Mouse (Mus musculus) layer of hippocampus, postnatal 10 days (tissue): ENCODE results near the gene Rsad1. TPM values are rescaled to one million over a fixed set of nuclear protein-coding genes. Genes with fewer than 3 reads are reported as not detected.

Experiments
- DNase-seq, 2 experiments: peaks; one replicate each; pipeline ENCODE4 v3.0.0; 2021; ENCODE audit warnings: low spot score in 2 of 2
- long read RNA-seq: library from polyadenylated mRNA; stranded (forward); transcript quantifications from one replicate; pipeline ENCODE4 v2.0.0, GENCODE M21; 2023
- total RNA-seq, 2 experiments: library from RNA; stranded (reverse); gene quantifications; 2 replicates each; pipeline ENCODE4 v1.2.3; 2021

Rsad1 gene
- 10 to 100 TPM; 13.1 to 14.1 TPM for total RNA-seq
- long read RNA-seq, full-length matches to known transcripts, result 1 of 3 reads
- long read RNA-seq, partial matches to known transcripts, result 1 of 3 reads
- long read RNA-seq, other reads (novel, unspliced or antisense), result 1 of 3 reads

GRCm38 (mm10) chr11:94548888-94549690 is at the start of gene Rsad1:
Gene Rsad1 (minus strand): TSS chr11:94549255.
- peak; percentile 98 to 99 for DNase-seq

GRCm38 (mm10) chr11:94598437-94599120 is 49.5 kb upstream of the Rsad1 start:
- no peak for DNase-seq

DNA sequence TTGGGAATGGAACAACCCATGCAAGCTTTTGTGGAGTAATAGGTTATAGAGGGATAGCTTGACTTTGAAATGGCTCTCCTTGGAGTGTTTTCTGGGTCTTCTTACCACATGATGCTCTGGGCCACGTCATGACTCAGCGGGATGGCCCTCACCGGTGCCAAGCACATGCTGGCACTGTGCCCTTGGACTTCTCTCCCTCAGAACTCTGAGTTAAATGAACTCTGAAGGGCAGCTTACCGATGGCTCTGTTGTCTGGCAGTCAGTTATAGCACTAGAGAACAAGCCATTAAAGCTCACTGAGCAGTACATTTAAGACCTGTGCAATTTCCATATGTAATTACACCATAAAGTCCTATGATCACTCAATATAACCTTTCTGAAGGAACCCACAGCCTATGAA is 48.3 kb upstream of the Rsad1 start:
- DNase-seq, result peak in 1 of 2 experiments; percentile 32

DNA sequence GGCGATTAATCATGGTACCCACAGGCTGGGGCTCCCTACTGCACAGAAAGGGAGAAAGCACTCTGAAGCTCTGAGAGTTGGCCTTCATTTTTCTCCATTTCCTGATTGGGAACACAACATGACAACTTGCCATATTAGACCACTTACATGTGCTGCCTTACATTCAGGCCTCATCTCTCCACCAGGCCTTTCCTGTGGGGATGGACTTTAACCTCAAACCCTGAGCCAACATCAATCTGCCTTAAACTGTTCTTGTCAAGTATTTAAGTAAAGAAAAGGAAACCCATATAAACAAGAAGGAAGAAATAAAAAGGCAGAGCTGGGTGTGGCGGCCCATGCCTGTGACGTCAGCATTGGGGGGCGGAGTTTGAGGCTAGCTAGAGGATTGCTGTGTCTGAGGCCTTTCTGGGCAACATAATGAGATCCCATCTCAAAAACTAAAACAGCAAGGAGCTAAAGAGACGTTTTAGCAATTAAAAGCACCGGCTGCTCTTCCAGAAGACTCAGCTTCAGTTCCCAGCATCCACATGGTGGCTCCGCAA is 47.3 kb upstream of the Rsad1 start:
- no peak for DNase-seq

DNA sequence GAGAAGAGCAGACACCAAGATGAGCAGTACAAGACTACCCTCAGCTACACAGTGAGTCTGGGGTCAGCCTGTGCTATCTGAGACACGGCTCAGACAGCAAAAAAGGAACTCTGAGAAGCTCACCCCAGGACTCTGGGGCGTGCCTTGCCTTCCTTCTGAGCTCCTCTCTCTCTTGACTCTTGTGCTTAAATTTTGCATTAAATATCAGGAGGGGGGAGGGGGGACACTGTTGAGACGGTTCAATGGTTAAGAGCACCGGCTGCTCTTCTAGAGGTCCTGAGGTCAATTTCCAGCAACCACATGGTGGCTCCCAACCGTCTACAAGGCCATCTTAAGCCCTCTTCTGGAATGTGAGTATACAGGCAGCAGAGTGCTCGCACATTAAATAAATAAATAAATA is 38.5 kb upstream of the Rsad1 start:
- DNase-seq, result no peak

DNA sequence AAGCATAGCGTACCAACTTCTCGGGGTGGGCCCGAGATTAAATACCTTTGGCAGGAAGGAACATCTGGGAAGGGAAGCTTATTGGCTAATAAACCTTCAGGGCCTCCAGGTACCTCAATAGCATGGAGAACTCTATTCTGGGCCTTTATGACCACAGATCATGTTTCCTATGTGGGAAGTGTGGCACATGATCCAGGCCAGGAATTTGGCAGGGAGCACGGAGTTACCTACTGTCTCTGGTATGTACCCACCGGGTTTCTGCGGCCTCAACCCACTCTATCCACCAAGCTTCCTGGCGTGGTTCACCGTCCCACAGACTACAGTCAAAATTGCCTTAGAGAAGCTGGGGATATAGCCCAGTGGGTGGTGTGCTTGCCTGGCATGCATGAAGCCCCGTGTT is 36.0 kb upstream of the Rsad1 start:
- DNase-seq, result no peak

DNA sequence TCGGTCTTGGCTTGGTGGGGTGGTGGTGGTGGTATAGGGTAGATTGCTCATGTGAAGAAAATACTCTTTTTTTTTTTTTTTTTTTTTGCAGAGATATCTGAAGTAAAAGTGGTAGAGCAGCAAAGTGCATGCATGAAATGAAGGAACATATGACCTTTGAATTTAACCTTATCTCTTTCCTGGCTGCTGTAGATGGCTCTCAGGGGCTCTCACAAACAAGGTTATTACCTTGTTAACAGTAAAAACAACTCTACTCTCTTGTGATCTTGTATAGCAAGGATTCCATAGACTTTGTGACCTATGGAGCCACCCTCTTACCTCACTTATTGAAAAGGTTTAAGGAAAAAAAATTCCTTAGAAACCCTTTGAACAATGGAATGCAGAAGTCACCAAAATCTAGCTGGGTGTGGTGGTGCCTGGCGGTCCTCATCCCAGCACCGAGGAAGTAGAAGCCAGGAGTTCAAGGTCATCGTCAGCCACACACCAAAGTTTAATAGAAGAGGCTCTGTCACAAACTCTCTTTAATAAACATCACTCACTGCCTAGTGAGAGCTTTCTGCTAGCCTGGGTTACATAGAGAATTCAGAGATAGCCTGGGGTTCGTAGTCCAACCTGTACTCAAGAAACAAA is 31.2 kb upstream of the Rsad1 start:
- no peak for DNase-seq

DNA sequence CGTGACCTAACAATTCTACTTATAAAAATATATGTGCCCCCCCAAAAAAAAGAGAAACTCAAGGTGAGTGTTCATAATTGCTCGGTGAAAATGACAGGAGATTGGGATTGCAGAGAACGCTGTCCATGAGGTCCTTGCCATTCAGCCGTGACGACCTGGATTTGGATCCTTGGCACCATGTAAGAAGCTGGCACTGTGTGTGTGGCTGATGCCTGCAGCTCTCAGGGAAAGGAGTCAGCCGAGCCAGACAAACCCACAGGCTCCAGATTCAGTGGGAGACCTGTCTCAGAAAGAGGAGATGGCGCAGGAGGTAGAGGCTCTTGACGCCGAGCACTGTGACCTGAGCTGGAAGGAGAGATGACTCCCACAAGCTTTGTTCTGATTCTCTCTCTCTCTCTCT is 27.3 kb upstream of the Rsad1 start:
- no peak for DNase-seq

DNA sequence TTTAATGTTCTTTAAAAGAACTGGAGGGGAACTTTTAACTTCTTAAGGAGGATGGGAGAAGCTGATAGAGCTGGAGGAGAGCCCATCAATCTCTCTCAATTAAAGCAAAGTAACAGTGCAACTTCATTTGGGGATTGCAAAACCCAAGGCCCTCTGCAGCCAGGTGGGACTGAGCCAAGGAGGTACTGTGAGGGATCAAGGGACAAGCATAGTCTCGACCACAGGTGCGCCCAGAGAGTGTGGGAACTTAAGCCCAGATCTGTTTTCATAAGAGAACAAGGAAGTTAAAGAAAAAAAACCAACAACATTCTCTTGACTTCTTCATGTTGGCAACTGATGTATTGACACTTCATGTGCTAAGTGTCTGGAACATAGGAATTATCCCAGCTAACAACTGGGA is 26.0 kb upstream of the Rsad1 start:
- no peak for DNase-seq

DNA sequence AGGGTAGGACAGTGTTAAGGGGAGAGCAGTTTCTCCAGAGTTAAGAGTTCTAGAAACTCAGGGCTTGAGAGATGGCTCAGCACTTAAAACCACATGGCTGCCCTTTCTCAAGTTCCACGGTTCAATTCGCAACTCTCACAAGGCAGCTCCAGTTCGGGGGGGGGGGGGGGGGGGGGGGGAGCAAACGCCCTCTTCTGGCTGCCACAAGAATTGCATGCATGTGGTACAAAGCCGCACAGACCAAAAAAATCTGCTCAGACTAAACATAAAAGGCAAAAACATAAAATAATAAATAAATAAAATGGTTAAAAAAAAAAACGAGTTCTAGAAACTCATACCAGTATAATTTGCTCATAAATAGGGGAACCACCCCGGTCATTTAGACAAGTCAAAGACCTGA is 25.5 kb upstream of the Rsad1 start:
- DNase-seq, result no peak

- DNase-seq, result no peak
Measured at GRCm38 (mm10) chr11:94571850-94572249, 22.8 kb upstream of the Rsad1 start.

DNA sequence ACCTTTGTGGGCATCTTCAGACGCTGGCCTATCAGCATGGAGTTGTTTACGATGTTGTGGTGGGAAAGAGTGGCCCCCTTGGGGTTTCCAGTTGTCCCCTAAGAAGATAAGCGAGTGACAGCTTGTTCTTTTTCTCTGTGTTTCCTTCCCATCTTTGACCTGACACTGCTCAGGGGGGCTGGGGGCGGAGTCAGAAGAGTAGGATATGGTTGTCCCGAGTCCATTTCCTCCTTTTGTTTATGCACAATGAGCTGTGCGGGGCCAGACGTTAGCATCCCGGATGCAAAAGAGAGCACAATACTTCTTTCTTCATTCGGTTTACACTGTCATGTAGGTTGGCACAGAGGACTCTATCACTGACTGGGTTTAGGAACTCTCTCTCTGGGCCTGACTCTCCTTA is 21.6 kb upstream of the Rsad1 start:
- no peak for DNase-seq

- no peak for DNase-seq
Measured at GRCm38 (mm10) chr11:94567326-94567725, 18.3 kb upstream of the Rsad1 start.

DNA sequence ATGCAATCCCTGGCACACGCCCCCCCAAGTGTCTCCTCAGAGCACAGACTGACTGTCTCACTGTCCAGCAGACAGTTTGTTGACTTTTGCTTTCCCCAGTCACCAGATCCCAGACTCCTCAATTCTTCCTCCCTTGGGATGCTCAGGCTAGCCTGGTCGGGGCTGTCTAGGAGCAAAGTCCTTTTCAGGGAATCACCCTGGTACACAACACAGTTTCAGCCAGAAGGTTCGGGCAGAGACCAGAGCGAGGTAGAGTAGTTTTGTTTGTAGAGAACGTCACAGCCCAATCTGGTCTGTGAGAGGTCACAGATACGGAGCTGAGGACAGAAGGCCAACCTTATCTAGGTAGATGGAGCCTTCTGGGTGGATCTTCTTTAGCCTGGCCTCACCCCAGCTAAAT is 17.5 kb upstream of the Rsad1 start:
- DNase-seq, result no peak

GRCm38 (mm10) chr11:94565151-94565479 is 16.1 kb upstream of the Rsad1 start:
- no peak for DNase-seq

DNA sequence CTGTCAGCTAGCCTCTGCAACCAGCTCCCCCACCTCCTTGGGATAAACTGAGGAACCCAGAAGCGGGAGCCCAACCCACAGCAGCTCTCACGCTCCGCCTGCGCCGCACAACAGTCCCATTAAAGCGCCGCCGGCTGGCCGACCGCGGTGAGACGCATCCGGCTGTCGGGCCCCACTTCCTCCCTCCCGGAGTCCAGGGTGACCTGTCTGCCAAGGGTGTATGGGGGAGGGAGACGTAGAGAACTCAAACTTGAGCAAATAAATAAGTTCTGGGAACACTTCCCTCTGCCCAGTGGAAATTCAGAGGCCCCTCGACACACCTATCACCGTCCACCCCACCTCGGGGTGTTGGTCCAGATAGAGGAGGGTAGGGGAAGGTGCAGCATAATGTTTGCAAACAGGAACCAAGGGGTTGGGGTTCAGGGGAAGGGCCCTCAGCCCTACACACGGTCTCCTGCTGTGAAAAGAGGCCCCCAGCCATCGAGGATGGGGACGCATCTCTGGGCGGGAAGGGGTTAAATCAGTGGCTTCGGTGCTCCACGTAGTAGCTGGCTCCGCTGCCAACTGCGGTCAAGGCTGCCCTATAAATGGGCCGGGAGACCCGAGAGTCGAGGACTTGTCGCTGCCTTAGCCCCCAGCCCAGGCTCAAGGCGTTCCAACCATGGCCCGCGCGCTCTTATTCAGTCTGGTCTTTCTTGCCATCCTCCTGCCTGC is 15.5 kb upstream of the Rsad1 start, which contains the start of gene Chad:
Gene Chad, plus strand, starts transcription at position 611 of the 714 bp plus-strand sequence.
- DNase-seq, result peak; percentile 51 to 60

DNA sequence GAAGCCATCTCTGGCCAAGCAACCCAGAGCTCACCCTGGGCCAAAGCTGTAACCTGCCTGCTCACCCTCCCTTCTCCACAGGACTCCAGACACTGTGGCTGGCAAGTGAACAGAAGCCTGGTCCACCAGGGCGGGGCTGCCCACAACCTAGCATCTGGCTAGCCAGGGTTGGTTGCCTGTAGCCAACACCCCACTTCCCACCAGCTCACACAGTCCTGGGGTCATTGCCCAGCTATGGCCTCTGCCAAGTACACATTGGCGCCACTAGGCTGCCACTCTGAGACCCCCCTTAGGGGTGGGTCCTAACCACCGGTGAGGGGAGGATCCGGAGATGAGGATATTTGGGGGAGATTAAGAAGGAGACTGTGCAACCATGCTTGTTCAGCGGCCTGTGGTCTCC is 14.8 kb upstream of the Rsad1 start:
- DNase-seq, result no peak

- no peak for DNase-seq
Measured at GRCm38 (mm10) chr11:94563383-94563782, 14.3 kb upstream of the Rsad1 start.

DNA sequence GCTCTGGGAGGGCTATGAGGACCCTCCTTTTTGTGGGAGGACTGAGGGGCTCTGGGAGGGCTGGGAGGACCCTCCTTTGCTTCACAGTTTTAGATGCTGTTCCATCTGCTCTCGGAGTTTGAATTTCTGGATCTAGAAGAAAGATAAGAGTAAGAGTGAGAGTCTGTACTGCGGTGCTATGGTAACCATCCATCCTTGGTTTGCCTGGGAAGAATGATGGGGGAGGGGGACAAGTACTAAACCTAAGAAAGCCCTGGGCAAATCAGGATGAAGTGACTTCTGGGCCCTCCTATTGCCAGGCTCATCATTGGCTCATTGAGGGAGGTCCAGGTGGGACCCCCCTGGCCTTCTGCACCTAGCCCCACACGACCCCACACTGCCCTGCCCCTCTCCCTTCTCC is 9.2 kb upstream of the Rsad1 start:
- DNase-seq, result no peak

DNA sequence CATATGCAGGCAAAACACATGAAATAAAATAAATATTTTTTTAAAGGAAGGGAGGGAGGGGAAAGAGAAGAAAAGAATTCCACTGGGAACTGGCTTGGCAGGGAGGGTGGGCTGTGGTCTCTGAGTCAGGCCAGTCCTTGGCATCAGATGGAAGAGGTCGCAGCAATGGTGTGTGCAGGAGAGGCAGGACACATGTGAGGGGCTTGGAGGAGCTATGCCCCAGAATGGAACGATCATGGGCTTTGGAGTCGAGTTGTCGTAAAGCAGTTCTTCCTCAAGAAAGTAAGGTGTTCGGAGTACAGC is 1.3 kb upstream of the Rsad1 start:
- no peak for DNase-seq

DNA sequence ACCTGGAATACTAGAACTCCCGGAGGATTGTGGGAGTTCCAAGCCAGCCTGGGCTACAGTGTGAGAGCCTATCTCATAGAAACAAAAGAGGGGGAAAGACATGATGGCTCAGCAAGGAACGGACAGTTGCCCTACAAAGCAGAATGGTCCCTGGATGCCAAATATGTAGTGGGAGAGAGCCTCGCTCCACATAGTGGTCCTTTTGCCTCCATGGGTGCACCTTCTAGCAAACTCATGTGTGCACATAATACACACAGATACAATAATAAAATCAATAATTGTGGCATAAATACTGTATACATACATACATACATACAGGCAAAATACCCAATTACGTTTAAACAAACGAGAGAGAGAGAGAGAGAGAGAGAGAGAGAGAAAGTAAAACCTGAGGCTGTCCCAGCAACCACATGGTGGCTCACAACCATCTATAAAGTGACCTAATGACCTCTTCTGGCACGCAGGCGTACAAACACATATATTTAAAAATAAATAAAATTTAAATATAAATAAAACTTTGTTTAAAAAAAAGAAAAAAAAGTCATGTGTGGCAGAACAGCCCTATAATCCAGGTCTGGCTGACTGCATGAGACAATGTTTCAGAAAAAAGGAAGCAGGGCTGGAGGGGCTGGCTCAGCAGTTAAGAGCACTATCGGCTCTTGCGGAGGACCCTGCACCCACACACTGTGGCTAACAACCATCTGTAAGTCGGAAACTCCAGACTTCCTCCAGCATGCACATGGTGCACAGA is 811 bp upstream of the Rsad1 start:
- peak in 1 of 2 experiments; percentile 41 for DNase-seq
